Mouse (Mus musculus): ENCODE results near the gene Rfx1. TPM values are rescaled to one million over a fixed set of nuclear protein-coding genes. Genes with fewer than 3 reads are reported as not detected.

Gene Rfx1
- polyA plus RNA-seq, 1 experiment from 2014 or later = 7.4 TPM

DNA sequence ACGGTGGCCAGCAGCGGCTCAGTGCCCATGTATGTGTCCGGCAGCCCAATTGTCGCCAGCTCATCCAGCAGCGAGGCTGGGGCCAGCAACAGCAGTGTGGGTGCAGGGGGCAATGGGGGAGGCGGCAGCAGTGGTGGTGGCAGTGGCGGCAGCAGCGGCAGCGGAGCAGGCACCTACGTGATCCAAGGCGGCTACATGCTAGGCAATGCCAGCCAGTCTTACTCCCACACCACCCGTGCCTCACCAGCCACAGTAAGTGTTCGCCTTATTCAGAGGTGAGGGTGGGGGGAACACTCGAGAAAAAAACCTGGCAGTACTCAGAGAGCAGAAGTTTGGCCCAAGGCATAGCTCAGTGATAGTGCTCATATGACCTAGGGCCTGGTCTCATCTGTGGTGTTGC is 21.2 kb downstream of the Rfx1 start:
- H3K9me3 ChIP-seq (replicated peaks; ENCODE audit: low read length) = no peaks in the 10 kb centered on the region
- 87% methylated on average over 14 of the region's 14 CpGs for WGBS
- H3K27ac ChIP-seq = no peak overlapping the region
- no peak overlapping the region for H3K4me3 ChIP-seq (replicated peaks; ENCODE audit: low read depth, low read length)
- H3K9ac ChIP-seq (ENCODE audit: low read depth, low read length) = no peak overlapping the region
- H3K36me3 ChIP-seq (ENCODE audit: insufficient read depth, low read length) = peaks cover 59% of the 10 kb centered on the region
- TF ChIP-seq CTCF (IDR thresholded peaks at IDR 0.05; ENCODE audit: low read depth) = no peak
- no peak overlapping the region for H3K4me2 ChIP-seq (ENCODE audit: low read length)
- H3K27me3 ChIP-seq (ENCODE audit: insufficient read depth, low read length) = no peaks in the 10 kb centered on the region
- H3K4me1 ChIP-seq (replicated peaks; ENCODE audit: insufficient read depth, low read length) = no peaks in the 10 kb centered on the region
- ATAC-seq (replicated peaks; ENCODE audit: low FRiP score, low read depth) (no peak), DNase-seq (ENCODE audit: low spot score) (no peak)

GRCm38 (mm10) chr8:84089277-84089676 is 22.6 kb downstream of the Rfx1 start:
- Histone ChIP-seq H3K4me1 (replicated peaks; ENCODE audit: insufficient read depth, low read length) (no peaks in the 10 kb centered on the region), H3K4me3 (replicated peaks; ENCODE audit: low read depth, low read length) (no peak overlapping the region), H3K9ac (ENCODE audit: low read depth, low read length) (no peak overlapping the region), H3K27ac (no peak overlapping the region), H3K36me3 (ENCODE audit: insufficient read depth, low read length) (peaks cover 56% of the 10 kb centered on the region), H3K4me2 (ENCODE audit: low read length) (no peak overlapping the region), H3K27me3 (ENCODE audit: insufficient read depth, low read length) (no peaks in the 10 kb centered on the region), H3K9me3 (replicated peaks; ENCODE audit: low read length) (no peaks in the 10 kb centered on the region)
- no peak for DNase-seq (ENCODE audit: low spot score)
- 76% methylated on average over 9 of the region's 9 CpGs for WGBS
- no peak for TF ChIP-seq CTCF (IDR thresholded peaks at IDR 0.05; ENCODE audit: low read depth)
- ATAC-seq (replicated peaks; ENCODE audit: low FRiP score, low read depth) = no peak

DNA sequence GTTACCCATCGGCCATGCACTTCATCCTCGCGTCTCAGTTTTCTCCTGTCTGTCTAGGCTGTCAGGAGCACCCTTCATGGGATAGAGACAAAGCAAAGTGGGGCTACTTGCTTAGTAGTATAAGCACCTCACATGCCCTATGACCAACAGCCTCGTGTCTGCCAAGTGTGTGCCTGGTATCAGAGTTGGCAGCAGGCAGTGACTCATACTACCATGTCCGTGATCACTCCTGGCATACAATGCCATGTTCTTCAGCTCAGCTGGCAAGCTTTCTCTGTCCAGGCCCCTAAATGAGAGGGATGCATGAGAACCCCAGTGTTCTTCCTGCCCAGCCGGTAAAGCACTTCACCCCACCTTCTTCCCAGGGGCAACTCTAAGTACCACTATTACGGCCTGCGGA is 24.0 kb downstream of the Rfx1 start:
- Histone ChIP-seq H3K4me2 (ENCODE audit: low read length) (no peak overlapping the region), H3K9me3 (replicated peaks; ENCODE audit: low read length) (no peaks in the 10 kb centered on the region), H3K4me3 (replicated peaks; ENCODE audit: low read depth, low read length) (no peak overlapping the region), H3K9ac (ENCODE audit: low read depth, low read length) (no peak overlapping the region), H3K27ac (no peak overlapping the region), H3K4me1 (replicated peaks; ENCODE audit: insufficient read depth, low read length) (no peaks in the 10 kb centered on the region), H3K36me3 (ENCODE audit: insufficient read depth, low read length) (peaks cover 68% of the 10 kb centered on the region), H3K27me3 (ENCODE audit: insufficient read depth, low read length) (no peaks in the 10 kb centered on the region)
- ATAC-seq (replicated peaks; ENCODE audit: low FRiP score, low read depth) (no peak), DNase-seq (ENCODE audit: low spot score) (no peak)
- 88% methylated on average over 8 of the region's 8 CpGs for WGBS
- no peak for TF ChIP-seq CTCF (IDR thresholded peaks at IDR 0.05; ENCODE audit: low read depth)

DNA sequence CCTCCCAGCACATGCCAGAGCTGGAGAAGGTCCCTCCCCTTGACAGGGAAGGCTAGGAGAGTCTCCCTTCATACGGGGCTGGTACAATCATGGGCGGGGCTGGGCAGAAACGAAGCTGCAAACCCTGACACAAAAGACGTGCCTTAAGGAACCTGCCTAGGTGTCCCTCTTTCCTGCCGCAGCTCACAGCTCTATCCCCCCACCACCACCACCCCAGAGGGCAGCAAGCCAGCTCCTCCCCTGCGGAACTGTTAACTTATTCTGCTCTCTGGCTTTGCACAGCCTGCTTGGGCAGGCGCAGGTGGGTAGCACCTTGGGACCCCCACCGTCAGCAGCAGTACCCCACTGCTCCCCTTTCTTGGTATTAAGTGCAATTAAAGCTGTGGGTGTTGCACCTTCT is 29.4 kb downstream of the Rfx1 start:
- no peak overlapping the region for H3K4me2 ChIP-seq (ENCODE audit: low read length)
- WGBS = 76% methylated on average over 8 of the region's 8 CpGs
- H3K4me1 ChIP-seq (replicated peaks; ENCODE audit: insufficient read depth, low read length) = no peaks in the 10 kb centered on the region
- TF ChIP-seq CTCF (IDR thresholded peaks at IDR 0.05; ENCODE audit: low read depth) = no peak
- no peaks in the 10 kb centered on the region for H3K27me3 ChIP-seq (ENCODE audit: insufficient read depth, low read length)
- H3K4me3 ChIP-seq (replicated peaks; ENCODE audit: low read depth, low read length) = no peak overlapping the region
- H3K9ac ChIP-seq (ENCODE audit: low read depth, low read length) = no peak overlapping the region
- no peak overlapping the region for H3K27ac ChIP-seq
- H3K36me3 ChIP-seq (ENCODE audit: insufficient read depth, low read length) = peaks cover 67% of the 10 kb centered on the region
- no peaks in the 10 kb centered on the region for H3K9me3 ChIP-seq (replicated peaks; ENCODE audit: low read length)
- no peak for DNase-seq (ENCODE audit: low spot score)
- ATAC-seq (replicated peaks; ENCODE audit: low FRiP score, low read depth) = no peak

DNA sequence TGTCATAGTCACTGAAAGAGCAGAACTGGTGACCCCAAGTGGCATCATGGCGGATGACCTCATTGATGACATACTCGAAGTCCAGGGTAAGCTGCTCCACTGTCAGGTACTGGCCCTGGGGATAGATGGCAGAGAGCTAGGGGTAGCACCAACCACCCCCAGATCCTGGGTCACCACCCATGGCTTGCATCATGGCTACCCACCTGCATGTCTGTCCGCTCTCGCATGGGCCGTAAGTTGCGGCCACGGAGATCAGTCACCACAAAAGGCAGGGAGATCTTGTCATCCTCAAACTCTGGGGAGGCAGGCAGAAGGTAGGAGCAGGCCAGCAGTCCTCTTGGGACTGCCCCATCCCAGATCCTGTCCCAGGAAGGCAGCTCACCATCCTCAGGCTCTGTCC is 31.7 kb downstream of the Rfx1 start:
- H3K4me1 ChIP-seq (replicated peaks; ENCODE audit: insufficient read depth, low read length) = peaks cover 7% of the 10 kb centered on the region
- 93% methylated on average over 7 of the region's 7 CpGs for WGBS
- no peak overlapping the region for H3K9ac ChIP-seq (ENCODE audit: low read depth, low read length)
- ATAC-seq (replicated peaks; ENCODE audit: low FRiP score, low read depth) (no peak), DNase-seq (ENCODE audit: low spot score) (no peak)
- H3K4me2 ChIP-seq (ENCODE audit: low read length) = no peak overlapping the region
- TF ChIP-seq CTCF (IDR thresholded peaks at IDR 0.05; ENCODE audit: low read depth) = no peak
- no peaks in the 10 kb centered on the region for H3K27me3 ChIP-seq (ENCODE audit: insufficient read depth, low read length)
- no peaks in the 10 kb centered on the region for H3K9me3 ChIP-seq (replicated peaks; ENCODE audit: low read length)
- no peak overlapping the region for H3K27ac ChIP-seq
- peaks cover 47% of the 10 kb centered on the region for H3K36me3 ChIP-seq (ENCODE audit: insufficient read depth, low read length)
- H3K4me3 ChIP-seq (replicated peaks; ENCODE audit: low read depth, low read length) = no peak overlapping the region

GRCm38 (mm10) chr8:84101476-84102270 is 35.0 kb downstream of the Rfx1 start:
- 89% methylated on average over 25 of the region's 25 CpGs for WGBS
- no peak for ATAC-seq (replicated peaks; ENCODE audit: low FRiP score, low read depth)
- Histone ChIP-seq H3K9ac (ENCODE audit: low read depth, low read length) (no peak overlapping the region), H3K27ac (no peak overlapping the region), H3K4me2 (ENCODE audit: low read length) (no peak overlapping the region), H3K9me3 (replicated peaks; ENCODE audit: low read length) (no peaks in the 10 kb centered on the region), H3K36me3 (ENCODE audit: insufficient read depth, low read length) (peaks cover 23% of the 10 kb centered on the region), H3K4me1 (replicated peaks; ENCODE audit: insufficient read depth, low read length) (peaks cover 14% of the 10 kb centered on the region), H3K4me3 (replicated peaks; ENCODE audit: low read depth, low read length) (no peak overlapping the region), H3K27me3 (ENCODE audit: insufficient read depth, low read length) (no peaks in the 10 kb centered on the region)
- no peak for DNase-seq (ENCODE audit: low spot score)
- no peak for TF ChIP-seq CTCF (IDR thresholded peaks at IDR 0.05; ENCODE audit: low read depth)
